Mouse (Mus musculus) hindbrain, embryonic 10.5 days (tissue): ENCODE results near the gene Sema6b. TPM values are rescaled to one million over a fixed set of nuclear protein-coding genes. Genes with fewer than 3 reads are reported as not detected.

Experiments
- DNase-seq: peaks from one replicate; pipeline ENCODE4 v3.0.0-alpha.2; 2017; ENCODE audit warnings: low spot score
- H3K27ac ChIP-seq: fragments of 300-500 bp; sonication (generic); 2 replicates; pipeline ENCODE4 v1.5.1; 2016; ENCODE audit warnings: mild to moderate bottlenecking, moderate library complexity
- H3K27me3 ChIP-seq: fragments of 300-500 bp; sonication (generic); 2 replicates; pipeline ENCODE4 v1.6.1; 2016; ENCODE audit warnings: mild to moderate bottlenecking; ENCODE audit not compliant: poor library complexity, insufficient read depth, severe bottlenecking
- H3K36me3 ChIP-seq: fragments of 300-500 bp; sonication (generic); 2 replicates; pipeline ENCODE4 v1.6.1; 2016; ENCODE audit warnings: mild to moderate bottlenecking, moderate library complexity
- H3K4me1 ChIP-seq: fragments of 300-500 bp; sonication (generic); replicated peaks from 2 replicates; pipeline ENCODE4 v1.6.1; 2016; ENCODE audit warnings: mild to moderate bottlenecking
- H3K4me3 ChIP-seq: fragments of 300-500 bp; sonication (generic); 2 replicates; pipeline ENCODE4 v1.5.1; 2016; ENCODE audit warnings: mild to moderate bottlenecking, moderate library complexity
- H3K9me3 ChIP-seq: fragments of 300-500 bp; sonication (generic); 2 replicates; pipeline ENCODE4 v1.6.1; 2016; ENCODE audit warnings: mild to moderate bottlenecking, moderate library complexity
- WGBS: fragments of 180-500 bp; shearing (Covaris S2); methylation state at CpG from one replicate; pipeline ENCODE4 v1.1.7; 2016; 5-methylcytosine and 5-hydroxymethylcytosine counted together
- polyA plus RNA-seq: library from polyadenylated mRNA; unstranded; fragments of >200 nt; fragmentation: Nextera tagmentation; extraction: Ambion mirVana; gene quantifications from 2 replicates; pipeline ENCODE4 v1.2.1, GENCODE M21; 2016

Sema6b gene
- polyA plus RNA-seq, 1 experiment from 2014 or later = 3.8 TPM

DNA sequence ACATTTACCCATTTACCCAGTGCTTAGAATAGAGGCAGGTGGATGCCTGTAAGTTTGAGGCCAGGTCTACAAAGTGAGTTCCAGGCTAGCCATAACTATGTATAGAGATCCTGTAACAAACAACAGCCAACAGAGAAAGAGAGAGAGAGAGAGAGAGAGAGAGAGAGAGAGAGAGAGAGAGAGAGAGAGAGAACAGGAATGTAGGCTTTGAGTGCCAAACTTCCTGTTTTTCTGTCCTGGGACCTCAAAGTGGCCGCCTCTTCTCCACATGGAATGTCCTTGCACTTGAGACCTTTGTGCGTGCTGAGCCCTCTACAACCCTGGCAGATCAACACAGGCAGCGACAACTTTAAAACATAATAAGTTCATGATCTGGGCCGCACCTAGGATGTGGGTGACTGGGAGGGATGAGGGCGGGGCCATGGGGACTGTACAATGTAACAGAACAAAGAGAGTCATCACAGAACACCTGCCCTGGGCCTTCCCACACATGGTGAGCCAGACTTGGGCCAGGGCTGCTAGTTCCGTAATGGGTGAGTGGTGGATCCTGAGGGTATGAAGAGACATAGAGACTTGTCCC, 23.5 kb upstream of the Sema6b start:
- Histone ChIP-seq H3K27ac (peak overlapping the region; percentile 80; the same call in 1 of the 2 replicates), H3K36me3 (no peaks in the 10 kb centered on the region), H3K4me3 (peak overlapping the region; percentile 55; the same call in 1 of the 2 replicates), H3K9me3 (no peaks in the 10 kb centered on the region), H3K4me1 (peaks cover 44% of the 10 kb centered on the region), H3K27me3 (peaks cover 30% of the 10 kb centered on the region)
- DNase-seq = no peak
- WGBS = 75% methylated on average over 6 of the region's 6 CpGs

DNA sequence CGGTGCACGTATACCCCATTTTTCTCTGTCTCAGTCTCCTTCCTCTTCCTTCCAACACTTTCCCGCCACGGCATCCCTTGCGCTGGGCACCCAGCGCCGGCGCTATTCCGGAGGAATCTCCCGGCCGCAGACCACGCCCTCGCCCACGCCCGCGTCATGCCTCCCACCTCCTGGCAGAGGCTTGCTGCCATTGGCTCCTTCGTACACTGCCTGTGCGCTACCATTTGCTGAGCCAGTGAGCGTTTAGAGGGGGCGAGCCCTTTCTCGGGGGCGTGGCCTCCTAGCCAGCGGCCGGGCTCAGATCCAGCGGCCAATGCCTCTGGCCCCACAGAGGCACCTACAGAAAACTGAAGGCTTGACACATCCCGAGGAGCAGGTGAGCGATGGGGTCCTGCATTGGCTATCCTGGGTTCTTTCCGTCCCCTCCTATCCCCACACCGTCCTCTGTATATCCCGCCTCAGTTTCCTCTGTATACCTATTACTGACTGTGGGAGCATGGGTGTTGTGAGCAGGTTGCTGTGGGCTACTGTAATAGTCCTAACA, 22.2 kb upstream of the Sema6b start, which contains the start of gene Tnfaip8l1:
TSS of gene Tnfaip8l1 (plus strand) at position 247 of the 544 bp plus-strand sequence.
- Histone ChIP-seq H3K27ac (peak within 1 kb of the TSS; percentile 80), H3K4me3 (peak within 1 kb of the TSS; percentile 55), H3K4me1 (peaks cover 43% of the 10 kb centered on the region), H3K27me3 (peaks cover 44% of the 10 kb centered on the region), H3K36me3 (no peaks in the 10 kb centered on the region), H3K9me3 (no peaks in the 10 kb centered on the region)
- DNase-seq = peak; percentile 95
- WGBS = 1% methylated on average over 30 of the region's 30 CpGs

GRCm38 (mm10) chr17:56159729-56160128, 19.6 kb upstream of the Sema6b start:
- H3K27me3 ChIP-seq = peaks cover 69% of the 10 kb centered on the region
- H3K9me3 ChIP-seq = no peaks in the 10 kb centered on the region
- no peak overlapping the region for H3K4me3 ChIP-seq
- WGBS = 4% methylated on average over 9 of the region's 9 CpGs
- no peaks in the 10 kb centered on the region for H3K36me3 ChIP-seq
- peak; percentile 78 for DNase-seq
- peaks cover 39% of the 10 kb centered on the region for H3K4me1 ChIP-seq
- peak overlapping the region; percentile 50; the same call in 1 of the 2 replicates for H3K27ac ChIP-seq

DNA sequence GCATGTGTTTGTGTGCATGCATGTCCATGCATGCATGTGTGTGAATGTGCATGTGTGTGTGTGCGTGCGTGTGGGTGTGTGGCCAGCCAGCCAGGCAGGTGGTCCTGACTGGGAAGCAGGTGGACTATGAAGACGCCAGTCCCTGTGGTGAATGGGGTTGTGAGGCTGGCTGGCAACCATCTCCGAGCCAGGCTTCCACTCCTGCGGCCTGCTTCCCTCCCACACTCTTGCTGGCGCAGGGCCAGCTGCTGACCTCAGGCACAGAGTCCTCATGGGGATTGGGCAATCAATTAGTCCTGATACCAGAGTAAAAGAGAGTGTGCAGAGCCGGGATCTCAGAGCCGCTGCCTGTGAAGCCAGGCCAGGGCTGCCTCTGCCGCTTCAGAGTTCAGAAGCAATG, 13.5 kb upstream of the Sema6b start:
- Histone ChIP-seq H3K27ac (0 out of 2 replicates have a peak overlapping the region, but pooled peaks have one; percentile 13), H3K4me1 (peaks cover 35% of the 10 kb centered on the region), H3K4me3 (no peak overlapping the region), H3K9me3 (no peaks in the 10 kb centered on the region), H3K36me3 (no peaks in the 10 kb centered on the region), H3K27me3 (peaks cover 82% of the 10 kb centered on the region)
- 48% methylated on average over 9 of the region's 9 CpGs for WGBS
- DNase-seq = peak; percentile 49

- Histone ChIP-seq H3K27ac (no peak overlapping the region), H3K4me3 (no peak overlapping the region), H3K36me3 (no peaks in the 10 kb centered on the region), H3K4me1 (peaks cover 51% of the 10 kb centered on the region), H3K27me3 (peaks cover 82% of the 10 kb centered on the region), H3K9me3 (no peaks in the 10 kb centered on the region)
- WGBS = 39% methylated on average over 2 of the region's 2 CpGs
- no peak for DNase-seq
Observed at GRCm38 (mm10) chr17:56149897-56150296, 9.8 kb upstream of the Sema6b start.

DNA sequence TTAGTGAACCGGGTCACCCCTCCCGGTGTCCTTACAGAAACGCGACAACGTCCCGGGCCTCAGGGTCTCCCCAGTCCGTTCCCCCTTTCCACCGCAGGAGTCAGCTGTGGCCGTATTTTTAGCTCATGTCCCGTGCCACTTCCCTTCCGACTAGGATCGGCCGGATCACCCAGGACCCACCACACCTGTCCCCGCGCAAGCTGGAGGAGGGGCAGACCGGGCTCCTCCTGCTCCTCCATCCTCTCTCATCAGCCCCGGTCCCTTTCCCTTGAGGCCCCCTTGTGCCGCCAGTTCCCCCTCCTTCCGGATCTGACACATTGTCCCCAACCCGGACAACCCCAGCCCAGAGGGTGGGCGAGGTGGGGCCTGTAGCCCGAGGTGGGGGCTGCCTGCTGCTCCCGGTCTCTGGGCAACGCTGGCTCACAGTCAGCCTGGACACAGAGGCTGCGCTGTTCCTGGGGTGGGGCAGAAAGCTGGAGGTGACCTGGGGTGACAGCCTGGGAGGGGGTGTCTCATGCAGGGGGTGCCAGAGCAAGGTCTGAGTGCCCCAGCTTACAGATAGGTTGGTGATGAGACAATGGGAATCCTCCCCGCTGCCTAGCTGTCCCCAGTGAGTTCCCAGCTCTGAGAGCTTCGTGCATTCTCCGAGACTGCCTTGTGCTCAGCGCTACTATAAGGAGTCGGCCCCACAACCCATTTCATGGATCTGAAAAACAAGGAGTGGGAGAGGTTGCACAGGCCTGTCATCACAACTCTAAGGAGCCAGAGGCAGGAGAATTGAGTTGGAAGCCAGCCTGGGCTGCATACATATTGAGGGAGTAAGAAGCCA, 8.9 kb upstream of the Sema6b start:
- no peaks in the 10 kb centered on the region for H3K9me3 ChIP-seq
- H3K4me3 ChIP-seq = peak overlapping the region; percentile 44
- 1% methylated on average over 30 of the region's 30 CpGs for WGBS
- peaks cover 82% of the 10 kb centered on the region for H3K27me3 ChIP-seq
- H3K27ac ChIP-seq = peak overlapping the region; percentile 37; the same call in 1 of the 2 replicates
- no peak for DNase-seq
- peaks cover 45% of the 10 kb centered on the region for H3K4me1 ChIP-seq
- H3K36me3 ChIP-seq = no peaks in the 10 kb centered on the region

- no peaks in the 10 kb centered on the region for H3K36me3 ChIP-seq
- peak overlapping the region; percentile 37; the same call in 1 of the 2 replicates for H3K27ac ChIP-seq
- no peaks in the 10 kb centered on the region for H3K9me3 ChIP-seq
- no peak for DNase-seq
- 24% methylated on average over 9 of the region's 9 CpGs for WGBS
- peak overlapping the region; percentile 44 for H3K4me3 ChIP-seq
- H3K27me3 ChIP-seq = peaks cover 85% of the 10 kb centered on the region
- peaks cover 38% of the 10 kb centered on the region for H3K4me1 ChIP-seq
Observed at GRCm38 (mm10) chr17:56148280-56148679, 8.1 kb upstream of the Sema6b start.

DNA sequence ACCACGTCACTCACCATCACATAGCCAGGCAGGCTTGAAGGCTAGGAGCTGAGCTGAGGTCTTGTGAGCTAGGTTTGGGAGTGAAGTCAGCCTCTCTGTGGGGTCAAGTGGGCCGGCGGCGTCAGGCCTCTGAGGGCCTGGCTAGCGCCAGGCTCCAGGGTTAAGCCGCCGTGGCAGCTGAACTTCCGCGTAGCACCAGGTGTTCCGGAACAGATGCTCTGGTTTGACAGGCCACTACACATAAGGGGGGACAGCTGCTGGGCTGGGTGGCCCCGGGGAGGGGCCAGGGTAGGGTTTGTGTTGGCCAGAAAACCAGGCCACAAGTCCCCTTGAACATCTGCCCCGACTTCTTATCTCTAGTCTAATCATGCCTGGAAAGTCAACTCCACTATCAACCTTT, 7.3 kb upstream of the Sema6b start:
- H3K9me3 ChIP-seq = no peaks in the 10 kb centered on the region
- no peak overlapping the region for H3K4me3 ChIP-seq
- DNase-seq = no peak
- peaks cover 46% of the 10 kb centered on the region for H3K4me1 ChIP-seq
- peaks cover 93% of the 10 kb centered on the region for H3K27me3 ChIP-seq
- WGBS = 63% methylated on average over 12 of the region's 12 CpGs
- H3K27ac ChIP-seq = no peak overlapping the region
- no peaks in the 10 kb centered on the region for H3K36me3 ChIP-seq

- H3K36me3 ChIP-seq = no peaks in the 10 kb centered on the region
- peaks cover 59% of the 10 kb centered on the region for H3K4me1 ChIP-seq
- H3K4me3 ChIP-seq = no peak overlapping the region
- no peak overlapping the region for H3K27ac ChIP-seq
- 19% methylated on average over 9 of the region's 9 CpGs for WGBS
- DNase-seq = no peak
- no peaks in the 10 kb centered on the region for H3K9me3 ChIP-seq
- peaks cover 100% of the 10 kb centered on the region for H3K27me3 ChIP-seq
Observed at GRCm38 (mm10) chr17:56146131-56146530, 6.0 kb upstream of the Sema6b start.

DNA sequence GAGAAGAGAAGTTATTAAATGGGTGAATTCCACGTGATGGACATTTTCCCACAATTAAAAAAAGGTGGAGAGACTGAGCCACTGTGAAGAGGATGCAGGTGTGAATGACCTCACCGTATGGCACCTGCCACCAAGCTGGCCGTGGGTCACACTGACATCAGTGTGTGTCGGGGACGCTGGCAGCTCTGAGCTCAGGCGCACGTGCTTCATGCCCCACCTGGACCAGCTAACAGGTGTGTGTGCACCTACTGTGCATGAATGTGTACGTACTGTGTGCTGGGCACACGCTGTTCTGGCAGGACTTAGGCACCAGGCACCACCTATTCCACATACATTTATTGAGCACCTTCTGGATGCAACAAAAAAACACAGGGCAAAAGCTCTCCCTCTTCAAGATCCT, 4.4 kb upstream of the Sema6b start:
- H3K4me1 ChIP-seq = peaks cover 68% of the 10 kb centered on the region
- H3K4me3 ChIP-seq = no peak overlapping the region
- DNase-seq = no peak
- H3K9me3 ChIP-seq = no peaks in the 10 kb centered on the region
- H3K36me3 ChIP-seq = no peaks in the 10 kb centered on the region
- H3K27me3 ChIP-seq = peaks cover 100% of the 10 kb centered on the region
- WGBS = 74% methylated on average over 9 of the region's 9 CpGs
- no peak overlapping the region for H3K27ac ChIP-seq

GRCm38 (mm10) chr17:56141702-56142605, 1.8 kb upstream of the Sema6b start:
- Histone ChIP-seq H3K4me3 (peak overlapping the region; percentile 52), H3K27me3 (peaks cover 100% of the 10 kb centered on the region), H3K36me3 (no peaks in the 10 kb centered on the region), H3K9me3 (no peaks in the 10 kb centered on the region), H3K4me1 (peaks cover 70% of the 10 kb centered on the region), H3K27ac (peak overlapping the region; percentile 76)
- peak; percentile 77 for DNase-seq
- under 1% methylated on average over 47 of the region's 47 CpGs for WGBS

- H3K4me1 ChIP-seq = peaks cover 79% of the 10 kb centered on the region
- no peaks in the 10 kb centered on the region for H3K9me3 ChIP-seq
- no peak for DNase-seq
- WGBS = 5% methylated on average over 21 of the region's 21 CpGs
- H3K27me3 ChIP-seq = peaks cover 91% of the 10 kb centered on the region
- H3K4me3 ChIP-seq = peak overlapping the region; percentile 78
- peak overlapping the region; percentile 86 for H3K27ac ChIP-seq
- H3K36me3 ChIP-seq = no peaks in the 10 kb centered on the region
Observed at GRCm38 (mm10) chr17:56139355-56139754, 788 bp downstream of the Sema6b start.
